Mouse (Mus musculus): ENCODE measurements around the gene Gm17018.

DNA sequence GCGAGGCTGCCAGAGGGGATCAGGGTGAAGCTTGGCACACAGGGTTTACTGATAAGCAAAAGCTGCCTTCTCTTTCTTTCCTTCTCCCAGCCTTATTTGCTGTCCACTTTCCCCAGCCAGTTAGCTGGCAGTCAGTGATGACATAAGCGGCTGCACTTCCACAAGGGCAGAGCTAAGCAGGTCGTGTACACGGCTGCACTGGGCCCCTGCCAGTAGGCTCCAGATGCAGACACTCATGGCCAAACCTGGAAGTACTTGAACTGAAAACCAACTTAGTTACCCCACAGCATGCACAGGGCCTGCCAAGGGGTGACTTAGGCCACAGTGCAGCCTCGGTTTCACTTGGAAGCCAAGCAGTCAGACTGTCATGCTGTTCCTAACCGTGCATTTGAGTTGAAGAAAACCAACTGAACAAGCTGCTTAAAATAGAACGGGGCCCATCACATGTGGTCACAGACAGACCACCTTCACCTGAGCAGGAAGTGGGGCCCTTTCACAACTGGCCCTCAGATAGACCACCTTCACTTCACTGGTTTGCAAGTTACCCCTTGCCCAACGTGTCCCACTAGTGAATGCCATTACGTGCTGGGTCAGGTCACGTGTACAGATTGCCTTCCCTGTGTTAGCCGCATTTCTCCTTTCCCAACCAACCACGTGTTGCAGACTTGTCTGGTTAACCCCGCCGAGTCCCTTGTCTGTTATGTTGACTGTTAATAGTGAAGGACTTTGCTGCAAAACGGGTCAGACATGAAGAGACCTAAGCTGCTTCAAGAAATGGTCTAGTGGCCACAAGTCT lies 30.0 kb upstream of the Gm17018 start:
- TF ChIP-seq GATA1 (IDR thresholded peaks at IDR 0.05; ENCODE audit: borderline replicate concordance, low read length) (no peak), FLI1 (IDR thresholded peaks at IDR 0.05; ENCODE audit: low read length) (no peak)

Measured in megakaryocyte, embryonic 14.5 days (primary cell).